Mouse (Mus musculus) A20 (cell line): ENCODE data around the gene Ddrgk1.
"Not testable (repeated sequence)": the region's sequence is repeated elsewhere in the genome, so short reads cannot be mapped to it uniquely, and the experiment has no call there.

Source experiments
- DNase-seq: peaks from one replicate; pipeline ENCODE4 v3.0.0-alpha.2; 2011; ENCODE audit warnings: low read depth, low spot score

Ddrgk1 gene

GRCm38 (mm10) chr2:130653760-130654159, 10.7 kb downstream of the Ddrgk1 start:
- no peak for DNase-seq

- DNase-seq: no peak
Observed at GRCm38 (mm10) chr2:130653303-130653702, 11.2 kb downstream of the Ddrgk1 start.

GRCm38 (mm10) chr2:130649028-130649427, 15.4 kb downstream of the Ddrgk1 start:
- DNase-seq: not testable (repeated sequence)

DNA sequence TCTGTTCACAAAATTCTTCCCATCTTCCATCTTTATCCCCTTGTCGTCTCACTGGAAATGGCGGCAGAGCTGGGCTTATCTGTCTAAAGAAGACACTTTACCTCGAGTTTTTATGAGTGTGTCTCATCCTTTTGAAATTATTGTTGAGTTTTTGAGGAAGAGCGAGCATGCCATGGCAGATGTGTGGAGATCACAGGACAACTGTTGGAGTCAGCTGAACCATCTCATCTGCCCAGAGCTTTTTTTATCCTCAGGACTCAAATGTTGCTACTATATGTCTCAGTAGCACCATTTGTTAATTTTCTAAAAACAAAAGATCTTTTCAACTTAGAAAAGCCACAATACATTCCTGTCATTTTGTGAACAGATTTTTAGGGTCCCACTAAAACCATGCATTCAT, 19.3 kb downstream of the Ddrgk1 start:
- no peak for DNase-seq

DNA sequence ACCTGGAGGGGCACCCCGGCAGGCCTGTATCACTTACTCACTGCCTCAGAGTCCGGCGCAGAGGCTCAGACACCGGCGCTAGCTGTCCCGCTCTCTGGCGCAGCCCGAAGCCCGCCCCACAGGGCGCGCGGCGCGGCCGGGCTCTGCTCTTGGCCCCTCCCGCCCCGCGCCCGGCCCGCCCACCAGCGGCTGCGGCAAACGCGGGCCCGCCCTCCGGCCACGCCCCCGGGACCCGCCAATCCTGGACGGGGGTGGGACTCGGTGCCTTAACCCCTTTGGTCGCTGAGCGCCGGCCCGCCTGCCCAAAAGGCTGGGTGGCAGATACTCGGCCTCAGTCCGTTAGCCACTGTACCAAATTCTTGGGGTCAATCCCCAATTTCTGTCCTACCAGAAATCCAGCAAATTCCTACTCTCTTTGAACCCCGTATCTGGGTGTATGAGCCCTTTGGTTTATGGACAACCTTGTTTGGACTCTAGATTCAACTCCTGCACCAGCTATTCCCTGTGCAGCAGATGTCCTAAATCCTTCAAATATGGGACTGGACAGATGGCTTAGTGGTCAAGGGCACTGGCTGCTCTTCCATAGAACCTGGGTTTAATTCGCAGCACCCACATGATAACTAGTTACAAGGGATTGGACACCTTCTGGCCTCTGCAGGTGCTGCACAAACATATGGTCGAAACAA, 21.6 kb downstream of the Ddrgk1 start, which contains the start of gene Lzts3:
Gene Lzts3, minus strand, starts transcription at position 120 of the 686 bp plus-strand sequence.
- peak; percentile 93 for DNase-seq

GRCm38 (mm10) chr2:130642197-130642660, 22.2 kb downstream of the Ddrgk1 start:
- no peak for DNase-seq

DNA sequence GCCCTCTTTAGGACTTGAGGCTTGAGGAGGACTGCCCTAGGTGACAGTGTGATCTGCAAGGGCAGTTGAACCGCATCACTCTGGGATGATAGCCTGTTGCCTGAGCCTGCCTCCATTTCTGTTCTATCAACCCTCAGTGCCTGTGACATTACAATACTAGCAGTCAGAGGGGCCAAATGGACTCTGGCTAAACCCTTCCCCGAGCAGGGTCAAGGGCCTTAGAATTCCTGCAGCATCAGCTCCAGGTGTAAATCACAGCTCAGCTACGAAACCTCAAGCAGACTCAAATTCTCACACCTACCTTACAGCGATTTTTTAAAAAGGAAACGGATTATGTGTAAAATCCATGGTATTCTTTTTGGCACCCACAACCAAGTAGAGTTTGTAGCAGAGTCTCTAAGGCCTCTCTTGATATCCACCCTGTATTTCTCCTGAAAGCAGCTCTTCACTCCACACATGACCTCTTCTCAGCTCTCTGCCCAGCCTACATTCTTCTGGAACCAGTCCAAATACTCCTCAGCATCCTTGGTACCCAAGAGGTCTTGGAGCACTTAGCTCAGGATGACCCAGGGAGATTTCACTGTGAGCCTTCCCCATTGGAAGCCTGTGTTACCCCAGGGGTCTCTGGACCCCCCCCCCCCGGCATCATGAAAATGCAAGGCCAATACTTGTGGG, 23.0 kb downstream of the Ddrgk1 start:
- no peak for DNase-seq

GRCm38 (mm10) chr2:130639276-130639675, 25.2 kb downstream of the Ddrgk1 start:
- DNase-seq: no peak

DNA sequence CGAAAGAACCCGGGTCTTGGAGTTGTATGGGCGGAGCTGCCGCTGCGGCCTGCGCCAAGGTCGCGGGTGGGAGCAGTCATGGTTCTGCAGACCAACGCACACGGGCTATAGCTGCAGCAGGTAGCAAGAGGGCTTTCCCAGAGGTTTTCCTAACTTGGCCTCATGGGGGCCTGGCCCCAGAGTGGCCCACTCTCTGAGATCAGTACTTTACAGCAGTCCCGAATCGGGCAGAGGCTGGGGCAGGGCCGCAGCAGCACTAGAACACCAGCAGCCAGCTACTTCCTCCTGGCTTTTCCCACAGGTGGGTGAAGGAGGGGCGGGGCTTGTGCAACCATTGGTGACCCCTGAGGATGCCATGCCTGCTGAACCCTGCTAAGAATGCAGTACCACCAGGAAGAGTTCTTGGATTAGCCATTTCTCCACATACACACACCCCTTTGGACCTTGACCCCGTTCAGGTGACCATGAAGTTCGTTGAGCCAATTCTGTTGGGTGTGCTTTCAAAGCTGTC, 26.3 kb downstream of the Ddrgk1 start:
- DNase-seq: no peak

- DNase-seq: no peak
Observed at GRCm38 (mm10) chr2:130635847-130636246, 28.6 kb downstream of the Ddrgk1 start.

- DNase-seq: no peak
Observed at GRCm38 (mm10) chr2:130634739-130635411, 29.6 kb downstream of the Ddrgk1 start.

DNA sequence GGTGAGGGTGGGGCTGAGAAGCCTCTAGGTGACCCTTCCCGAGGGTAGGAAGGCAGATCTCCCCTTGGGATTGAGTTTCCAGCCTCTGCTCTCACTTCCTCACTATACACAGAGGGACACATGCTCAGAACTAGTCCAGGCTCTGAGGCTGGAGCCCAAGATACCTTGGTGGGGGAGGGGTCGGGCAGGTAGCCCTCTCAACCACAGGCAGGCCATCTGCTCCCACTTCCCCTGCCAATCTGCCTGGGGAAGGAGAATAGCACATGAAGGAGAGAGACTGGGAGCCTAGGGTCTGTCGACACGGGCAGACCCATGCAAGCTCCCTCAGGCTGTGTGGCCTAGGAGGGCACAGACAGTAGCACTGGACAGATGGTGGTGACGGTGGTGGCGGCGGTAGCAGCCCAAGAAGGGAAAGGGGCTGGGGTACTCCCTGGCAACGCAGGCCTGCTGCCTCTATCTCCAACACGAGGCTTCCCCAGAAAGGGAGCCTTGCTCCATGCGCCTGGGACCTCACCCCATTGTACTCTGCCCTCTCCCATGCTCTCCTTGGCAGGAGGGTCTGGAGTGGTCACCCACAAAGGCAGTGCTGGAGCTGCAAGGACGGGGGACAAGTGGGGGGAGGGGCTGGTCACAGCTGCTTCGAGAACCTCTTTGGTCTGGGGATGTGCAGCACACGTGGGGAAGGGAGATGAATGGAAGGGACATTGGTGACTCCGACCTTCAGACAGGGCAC, 30.3 kb downstream of the Ddrgk1 start:
- DNase-seq: no peak

DNA sequence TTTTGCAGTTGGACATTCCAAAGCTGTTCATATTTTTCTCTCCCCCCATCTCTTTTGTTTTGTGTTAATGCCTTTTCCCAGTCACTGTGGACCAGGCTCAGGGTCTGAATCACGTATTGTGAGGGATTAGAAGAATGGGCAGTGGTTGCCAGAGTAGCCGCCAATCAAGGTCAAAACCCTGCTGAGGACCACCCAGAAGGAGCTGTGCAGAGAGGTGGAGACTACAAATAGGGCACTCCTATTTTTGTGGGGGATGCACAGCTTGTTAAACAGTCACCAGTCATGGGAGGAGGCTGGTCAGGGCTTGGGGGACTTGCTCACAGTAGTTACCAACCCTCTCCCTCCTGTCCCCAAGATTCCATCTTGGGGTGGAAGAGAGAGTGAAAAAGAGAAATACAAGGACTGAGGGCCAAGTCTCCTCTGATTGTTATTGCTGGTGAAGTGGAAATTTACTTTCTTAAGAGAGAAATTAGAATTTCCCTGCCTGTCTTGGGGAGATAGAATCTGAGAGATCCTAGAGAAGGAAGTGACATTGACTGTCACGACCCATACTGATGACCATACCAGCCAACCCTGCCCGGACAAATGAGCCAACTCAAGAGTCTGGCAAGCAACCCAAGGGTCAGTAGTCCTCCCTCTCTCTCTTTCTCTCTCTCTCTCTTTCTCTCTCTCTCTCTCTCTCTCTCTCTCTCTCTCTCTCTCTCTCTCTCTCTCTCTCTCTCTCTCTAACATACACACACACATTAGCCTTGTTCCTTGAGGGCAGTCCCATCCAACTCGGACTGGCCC, 31.4 kb downstream of the Ddrgk1 start:
- no peak for DNase-seq

DNA sequence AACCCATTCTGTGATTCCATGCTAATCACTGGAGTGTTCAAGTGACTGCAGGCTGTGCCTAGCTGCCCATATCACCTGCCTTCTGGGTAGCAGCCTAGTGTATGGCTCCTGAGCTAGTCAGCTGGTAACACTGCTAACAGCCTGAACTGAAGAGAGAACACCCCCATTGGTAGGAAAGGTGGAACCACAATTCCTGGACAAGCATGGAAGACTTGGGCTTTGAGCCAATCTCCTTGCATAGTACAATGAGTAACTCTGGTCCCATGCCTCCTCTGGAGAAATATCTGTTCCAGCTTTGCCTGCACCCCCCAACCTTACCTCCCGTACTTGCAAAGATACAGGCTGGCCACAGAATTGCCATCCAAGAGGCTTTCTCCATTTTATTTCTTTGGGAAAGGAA, 32.0 kb downstream of the Ddrgk1 start:
- no peak for DNase-seq

DNA sequence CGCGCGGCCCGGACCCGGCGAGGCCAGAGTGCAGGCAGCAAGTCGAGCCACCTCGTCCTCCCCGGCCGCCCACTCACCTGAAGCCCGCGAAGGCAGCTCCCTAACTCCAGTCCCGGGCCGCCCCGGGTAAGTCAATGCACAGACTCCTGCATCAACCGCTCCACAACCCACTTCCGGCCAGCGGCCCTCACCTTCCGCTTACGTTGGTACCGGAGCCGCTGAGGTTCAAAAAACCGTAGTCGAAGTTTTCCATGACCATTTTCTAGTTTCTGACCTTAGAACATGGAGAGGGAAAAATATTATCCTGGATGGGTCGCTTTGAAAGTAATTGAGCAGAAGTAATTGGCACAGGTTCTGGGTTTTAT, 34.6 kb downstream of the Ddrgk1 start, which contains the start of the genes Fastkd5 and Ubox5:
Gene Fastkd5, minus strand, starts transcription at position 189 of the 365 bp plus-strand sequence.
Gene Ubox5, minus strand, starts transcription at position 200 of the 365 bp plus-strand sequence.
- peak; percentile 94 for DNase-seq

GRCm38 (mm10) chr2:130629080-130629838, 35.2 kb downstream of the Ddrgk1 start:
- no peak for DNase-seq

DNA sequence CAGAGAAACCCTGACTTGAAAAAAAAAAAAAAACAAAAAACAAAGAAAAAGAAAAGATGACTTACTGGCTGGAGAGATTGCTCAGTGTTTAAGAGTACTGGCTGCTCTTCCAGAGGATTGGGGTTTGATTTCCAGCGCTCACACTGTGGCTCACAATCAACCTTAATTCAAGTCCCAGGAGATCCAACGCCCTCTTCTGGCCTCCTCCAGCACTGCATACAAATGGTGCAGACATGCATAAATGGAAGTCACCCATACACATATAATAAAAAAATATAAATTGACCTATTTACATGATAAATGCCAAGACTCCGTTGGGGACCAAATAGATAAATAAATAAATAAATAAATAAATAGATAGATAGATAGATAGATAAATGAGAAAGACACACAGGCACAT, 36.0 kb downstream of the Ddrgk1 start:
- DNase-seq: peak; percentile 51

- DNase-seq: no peak
Observed at GRCm38 (mm10) chr2:130618972-130619371, 45.5 kb downstream of the Ddrgk1 start.

DNA sequence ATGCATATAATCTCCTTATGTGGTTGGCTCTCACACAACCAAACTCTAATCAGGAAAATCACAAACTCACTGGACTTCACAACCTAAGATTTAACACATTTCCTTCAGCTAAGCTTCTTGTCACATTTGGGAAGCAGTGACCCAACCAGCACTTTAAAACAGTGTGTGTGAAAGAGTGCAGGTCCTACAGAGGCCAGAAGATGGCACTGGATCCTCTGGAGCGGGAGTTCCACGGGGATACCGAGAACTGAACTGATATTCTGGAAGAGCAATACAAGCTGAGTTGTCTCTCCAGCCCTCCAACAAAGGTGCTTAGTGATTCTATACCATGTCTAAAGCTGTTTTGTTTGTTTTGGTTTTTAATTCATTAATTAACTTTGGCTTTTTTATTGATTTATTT, 51.4 kb downstream of the Ddrgk1 start:
- DNase-seq: peak; percentile 35
